Mouse (Mus musculus) gastrocnemius, adult 18-20 months (tissue): Measurements from ENCODE around the gene Cyp11a1. TPM values are rescaled to one million over a fixed set of nuclear protein-coding genes. Genes with fewer than 3 reads are reported as not detected.
A peak's percentile ranks its signal among the peaks of the same experiment; 100 is the strongest.

Experiments used
- DNase-seq: peaks from one replicate; pipeline ENCODE4 v3.0.0; 2021; ENCODE audit warnings: low spot score
- total RNA-seq, 2 experiments: library from RNA; stranded (reverse); gene quantifications; 2 replicates each; pipeline ENCODE4 v1.2.3; 2021

The Cyp11a1 gene
- total RNA-seq, 2 experiments from 2014 or later, result 0.24 to 0.34 TPM

GRCm38 (mm10) chr9:58008336-58009014, 2.3 kb downstream of the Cyp11a1 start:
- DNase-seq, result no peak

- peak; percentile 75 for DNase-seq
Observed at GRCm38 (mm10) chr9:58009015-58009362, 2.8 kb downstream of the Cyp11a1 start.

GRCm38 (mm10) chr9:58009588-58009987, 3.4 kb downstream of the Cyp11a1 start:
- DNase-seq, result no peak

GRCm38 (mm10) chr9:58011027-58011426, 4.8 kb downstream of the Cyp11a1 start:
- no peak for DNase-seq

GRCm38 (mm10) chr9:58011552-58011951, 5.3 kb downstream of the Cyp11a1 start:
- no peak for DNase-seq

- DNase-seq, result no peak
Observed at GRCm38 (mm10) chr9:58012486-58012885, 6.3 kb downstream of the Cyp11a1 start.

- DNase-seq, result no peak
Observed at GRCm38 (mm10) chr9:58012935-58013334, 6.7 kb downstream of the Cyp11a1 start.

- no peak for DNase-seq
Observed at GRCm38 (mm10) chr9:58014393-58015160, 8.4 kb downstream of the Cyp11a1 start.

- no peak for DNase-seq
Observed at GRCm38 (mm10) chr9:58015856-58016255, 9.6 kb downstream of the Cyp11a1 start.

- no peak for DNase-seq
Observed at GRCm38 (mm10) chr9:58016962-58017361, 10.8 kb downstream of the Cyp11a1 start.

- no peak for DNase-seq
Observed at GRCm38 (mm10) chr9:58018385-58018784, 12.2 kb downstream of the Cyp11a1 start.

- no peak for DNase-seq
Observed at GRCm38 (mm10) chr9:58025995-58026394, 19.8 kb downstream of the Cyp11a1 start.

GRCm38 (mm10) chr9:58027426-58028180, 21.4 kb downstream of the Cyp11a1 start:
- DNase-seq, result peak; percentile 23

GRCm38 (mm10) chr9:58028841-58029240, 22.6 kb downstream of the Cyp11a1 start:
- DNase-seq, result no peak

GRCm38 (mm10) chr9:58029635-58030034, 23.4 kb downstream of the Cyp11a1 start:
- DNase-seq, result no peak

- no peak for DNase-seq
Observed at GRCm38 (mm10) chr9:58031895-58032294, 25.7 kb downstream of the Cyp11a1 start.

- no peak for DNase-seq
Observed at GRCm38 (mm10) chr9:58035519-58035918, 29.3 kb downstream of the Cyp11a1 start.

GRCm38 (mm10) chr9:58035951-58036698, 29.9 kb downstream of the Cyp11a1 start:
- no peak for DNase-seq

GRCm38 (mm10) chr9:58036961-58037360, 30.8 kb downstream of the Cyp11a1 start:
- DNase-seq, result no peak

GRCm38 (mm10) chr9:58038500-58039168, 32.4 kb downstream of the Cyp11a1 start:
- peak; percentile 74 for DNase-seq

GRCm38 (mm10) chr9:58040977-58041376, 34.8 kb downstream of the Cyp11a1 start:
- no peak for DNase-seq
